Mouse (Mus musculus) adrenal gland, postnatal 25 days (tissue): Measurements from ENCODE around the gene Abca8b. TPM values are rescaled to one million over a fixed set of nuclear protein-coding genes. Genes with fewer than 3 reads are reported as not detected.

Experiments used
- total RNA-seq: library from RNA; stranded (reverse); gene quantifications from 2 replicates; pipeline ENCODE4 v1.2.3, GENCODE M21; 2021

The Abca8b gene
- total RNA-seq, 1 experiment from 2014 or later = 6.6 TPM

Other genes with a start within 250 kb of the Abca8b start
- gene 1700012B07Rik, start 167.8 kb downstream of the Abca8b start, total RNA-seq = not detected in 2 replicates
- gene Abca8a, start 100.1 kb upstream of the Abca8b start, total RNA-seq = 25.2 and 37.6 TPM in 2 replicates
- gene Abca9, start 172.4 kb upstream of the Abca8b start, total RNA-seq = 10.4 and 13.3 TPM in 2 replicates